Mouse (Mus musculus) heart, adult 2 months (tissue): ENCODE measurements around the gene Lrp3.

Experiments used
- CTCF ChIP-seq: fragments of 200-600 bp; IDR thresholded peaks from 2 replicates; pipeline ENCODE4 v1.8.1; 2022; ENCODE audit warnings: antibody characterized with exemption, mild to moderate bottlenecking, moderate library complexity
- EP300 ChIP-seq: fragments of 200-500 bp; IDR thresholded peaks from 2 replicates; pipeline ENCODE4 v1.6.1; 2011; ENCODE audit warnings: low read depth, low read length, control low read depth; ENCODE audit not compliant: insufficient read depth
- POLR2A ChIP-seq: fragments of 200-500 bp; IDR thresholded peaks from 2 replicates; pipeline ENCODE4 v1.6.1; 2011; ENCODE audit warnings: mild to moderate bottlenecking, low read depth, low read length, control low read depth; ENCODE audit not compliant: insufficient read depth

DNA sequence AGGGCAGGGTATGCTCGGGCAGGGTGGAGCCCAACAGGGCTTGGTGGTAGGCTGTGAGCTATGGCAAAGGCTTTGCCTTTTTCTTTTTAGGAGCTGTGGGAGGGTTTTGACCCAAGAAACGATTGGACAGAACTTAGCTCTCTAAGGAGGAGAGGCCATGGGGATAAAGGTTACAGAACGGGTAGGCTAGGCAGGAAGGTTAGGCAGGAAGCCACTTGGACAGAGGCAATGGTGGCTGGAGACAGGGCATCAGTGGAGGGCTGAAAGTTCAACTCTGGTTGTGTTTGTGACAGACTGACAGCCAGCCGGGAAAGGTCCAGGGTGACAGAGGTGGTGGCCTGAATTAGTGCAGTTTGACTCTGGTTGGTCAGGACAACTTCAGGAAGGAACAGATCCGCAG lies 25.6 kb downstream of the Lrp3 start:
- TF ChIP-seq CTCF, result no peak
- TF ChIP-seq POLR2A, result no peak
- no peak for TF ChIP-seq EP300
